Mouse (Mus musculus) left cerebral cortex, adult 8-10 months (tissue): ENCODE data around the gene Ak6. TPM values are rescaled to one million over a fixed set of nuclear protein-coding genes. Genes with fewer than 3 reads are reported as not detected.

Experiments used
- DNase-seq, 2 experiments: peaks; one replicate each; pipeline ENCODE4 v3.0.0; 2022; ENCODE audit warnings: low spot score in 2 of 2
- total RNA-seq, 4 experiments: library from RNA; stranded (reverse); gene quantifications; 2 replicates each; pipeline ENCODE4 v1.2.4; 2022

Ak6 gene
- 10 to 100 TPM; 71.1 to 90.0 (median 86.4) TPM for total RNA-seq

DNA sequence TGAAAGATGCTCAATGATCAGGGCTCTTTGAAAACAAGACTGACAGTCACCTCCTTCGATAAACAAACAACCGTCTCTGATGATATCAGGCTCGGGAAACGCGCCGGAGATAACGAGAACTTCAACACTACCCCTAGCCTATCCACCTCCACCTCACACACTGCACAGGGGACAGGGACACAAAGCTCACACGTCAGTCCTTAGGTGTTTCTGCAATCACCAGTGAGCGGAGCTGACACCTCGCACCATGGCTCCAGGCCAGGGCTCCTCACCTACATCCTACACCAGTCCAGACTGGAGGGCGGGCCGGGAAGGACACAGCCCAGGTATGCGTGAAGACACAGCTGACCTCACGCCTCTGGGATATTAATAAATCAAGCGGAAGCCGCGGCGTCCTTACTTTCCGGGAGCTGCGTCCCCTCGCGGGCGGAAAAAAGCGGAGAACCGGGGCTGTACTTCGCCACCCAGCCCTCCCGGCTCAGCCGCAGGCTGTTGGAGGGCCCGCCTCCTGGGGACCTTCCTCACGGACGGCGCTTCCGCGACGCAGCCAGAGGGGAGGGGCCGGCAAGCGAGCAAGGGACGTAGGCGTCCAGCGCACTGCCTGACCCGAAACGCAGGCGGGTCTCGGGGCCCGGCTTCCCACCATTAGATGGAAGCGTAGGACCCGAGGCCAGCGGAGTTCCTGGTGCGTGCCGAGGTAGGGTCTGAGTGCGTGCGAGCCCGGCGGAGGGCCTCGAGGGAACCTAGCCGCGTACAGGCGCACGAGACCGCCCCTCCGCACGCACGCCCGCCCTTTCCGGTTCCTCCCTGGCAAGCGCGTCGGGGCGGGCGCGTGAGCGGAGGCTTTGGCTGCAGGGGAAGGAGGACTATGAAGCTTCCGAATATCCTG is at the start of gene Ak6, which contains the start of gene Rad17:
Gene Ak6 (plus strand): TSS at position 430 of the 889 bp plus-strand sequence.
Gene Rad17 (minus strand): TSS at position 502 of the 889 bp plus-strand sequence.
- peak; percentile 88 to 97 for DNase-seq

DNA sequence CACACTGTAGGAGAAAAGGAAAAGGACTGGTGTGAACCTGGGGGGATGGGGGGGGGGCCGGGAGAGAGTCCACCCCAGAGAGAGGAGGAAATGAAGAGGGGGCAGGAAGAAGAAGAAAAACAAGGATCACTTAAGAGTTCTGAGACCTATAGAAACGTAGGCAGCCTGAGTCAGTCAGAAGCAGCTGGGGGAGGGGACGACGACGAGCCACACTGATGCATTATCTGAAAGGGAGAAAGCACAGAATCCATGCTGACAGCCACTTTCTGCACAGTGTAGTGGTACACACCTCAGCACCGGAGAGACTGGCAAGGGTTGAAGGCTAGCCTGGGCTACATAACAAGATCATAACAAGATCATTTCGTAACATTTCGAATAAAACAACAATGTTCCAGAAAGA is 49.7 kb upstream of the Ak6 start:
- DNase-seq, result no peak

DNA sequence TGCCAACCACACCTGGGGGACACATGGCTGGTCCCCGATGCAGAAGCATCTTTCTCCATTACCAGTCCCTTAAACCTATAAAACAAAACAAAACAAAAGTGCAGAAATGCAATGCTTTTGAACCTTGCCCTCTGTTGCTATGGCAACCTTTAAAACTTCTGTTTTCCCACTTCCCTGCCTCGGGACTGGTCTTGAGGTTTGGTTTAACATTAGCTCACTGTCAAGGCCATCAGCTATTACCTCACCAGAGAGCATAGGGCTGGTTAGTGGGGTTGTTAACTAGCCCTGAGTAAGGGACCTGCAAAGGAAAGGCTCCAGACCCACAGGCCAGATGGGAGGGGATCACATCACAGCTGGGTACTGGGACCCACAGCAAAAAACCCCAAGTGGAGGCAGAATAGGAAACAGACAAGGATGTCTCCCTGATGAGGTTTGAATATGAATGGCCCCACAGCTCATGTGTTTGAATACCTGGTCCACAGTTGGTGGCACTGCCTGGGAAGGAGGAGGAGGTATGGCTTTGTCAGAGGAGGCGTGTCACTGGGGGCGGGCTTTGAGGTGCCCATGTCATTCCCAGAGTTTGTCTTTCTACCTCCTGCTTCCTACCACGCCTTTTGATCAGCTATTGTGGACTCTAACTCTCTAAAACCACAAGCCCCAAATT is 48.4 kb upstream of the Ak6 start:
- no peak for DNase-seq

DNA sequence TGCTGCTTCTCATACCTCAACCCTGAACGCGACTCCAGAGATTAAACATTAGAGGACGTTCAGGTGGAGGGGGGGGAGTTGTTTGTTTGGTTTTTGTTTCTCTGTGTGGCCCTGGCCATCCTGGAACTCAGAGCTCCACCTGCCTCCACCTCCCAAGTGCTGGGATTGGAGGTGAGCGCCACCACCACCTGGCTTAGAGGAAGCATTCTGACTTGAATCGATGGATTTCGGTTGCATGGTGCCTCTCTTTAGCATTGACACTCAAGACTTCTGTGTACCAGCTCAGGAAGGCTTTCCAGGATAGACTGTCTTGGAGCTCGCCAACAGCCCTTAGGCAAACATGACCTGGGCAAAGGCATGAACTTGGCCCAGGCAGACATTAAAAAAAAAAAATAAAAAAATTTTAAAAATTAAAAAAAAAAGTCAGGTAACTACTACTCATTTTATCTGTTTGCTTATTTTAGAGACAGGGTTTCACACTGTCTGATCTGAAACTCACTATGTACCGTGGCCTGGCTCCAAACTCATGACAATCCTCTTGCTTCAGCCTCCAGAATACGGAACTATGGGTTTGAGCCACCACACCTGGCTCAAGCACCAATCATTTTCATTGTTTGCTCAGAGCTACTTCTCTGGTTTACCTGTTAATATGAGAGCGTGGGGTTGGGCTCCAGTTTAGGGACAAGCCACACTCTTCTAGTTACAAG is 47.6 kb upstream of the Ak6 start:
- no peak for DNase-seq

DNA sequence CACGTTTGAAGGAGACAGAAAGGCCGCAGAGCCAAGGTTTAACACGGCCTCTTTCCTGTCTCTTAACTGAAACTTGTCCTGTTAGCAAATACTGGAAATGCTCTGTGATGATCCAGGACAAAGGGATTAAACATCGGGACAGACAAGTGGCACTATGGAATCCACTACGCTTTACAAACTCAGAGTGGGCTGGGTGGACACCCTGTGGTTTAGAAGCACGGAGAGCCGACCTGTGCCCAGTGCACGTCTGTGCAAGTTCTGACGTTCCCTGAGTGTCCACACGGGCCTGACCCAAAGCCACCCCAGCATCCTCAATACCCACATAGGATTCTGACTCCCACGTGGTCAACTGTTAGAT is 47.1 kb upstream of the Ak6 start:
- DNase-seq, result no peak

DNA sequence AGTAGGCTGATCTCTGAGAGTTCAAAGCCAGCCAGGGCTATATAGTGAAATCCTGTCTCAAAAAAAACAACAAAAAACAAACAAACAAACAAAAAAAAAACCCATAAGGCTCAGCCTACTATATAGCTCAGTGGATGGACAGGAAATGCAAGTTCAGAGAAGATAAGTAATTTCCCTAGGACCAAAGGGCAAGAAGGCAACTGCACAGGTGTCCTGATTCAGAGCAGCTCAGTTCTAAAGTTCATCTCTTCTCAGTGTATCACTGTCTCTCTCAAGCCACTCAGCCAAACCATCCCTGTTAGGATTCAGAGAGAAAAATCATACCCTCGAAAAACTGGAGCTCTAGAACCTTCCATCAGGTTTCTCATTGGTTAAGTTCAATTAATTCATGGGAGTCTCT is 44.9 kb upstream of the Ak6 start:
- no peak for DNase-seq

DNA sequence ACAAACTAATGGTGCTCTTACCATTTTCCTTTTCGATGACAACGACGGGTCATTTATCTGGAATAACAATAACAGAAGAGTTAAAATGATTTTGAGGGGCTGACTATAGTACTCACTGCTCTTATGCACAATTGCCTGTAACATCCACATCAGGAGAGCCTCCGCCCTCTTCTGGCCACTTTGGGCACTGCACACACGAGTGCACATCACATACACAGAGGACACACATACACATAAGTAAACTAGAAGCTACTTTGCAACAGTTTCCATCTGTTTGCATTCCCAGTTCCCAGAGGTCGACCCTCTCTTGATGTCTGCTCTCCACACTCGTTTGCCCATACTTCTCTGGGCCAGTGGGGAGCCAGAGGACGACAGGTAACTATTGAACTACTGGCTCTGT is 43.0 kb upstream of the Ak6 start:
- DNase-seq, result no peak

DNA sequence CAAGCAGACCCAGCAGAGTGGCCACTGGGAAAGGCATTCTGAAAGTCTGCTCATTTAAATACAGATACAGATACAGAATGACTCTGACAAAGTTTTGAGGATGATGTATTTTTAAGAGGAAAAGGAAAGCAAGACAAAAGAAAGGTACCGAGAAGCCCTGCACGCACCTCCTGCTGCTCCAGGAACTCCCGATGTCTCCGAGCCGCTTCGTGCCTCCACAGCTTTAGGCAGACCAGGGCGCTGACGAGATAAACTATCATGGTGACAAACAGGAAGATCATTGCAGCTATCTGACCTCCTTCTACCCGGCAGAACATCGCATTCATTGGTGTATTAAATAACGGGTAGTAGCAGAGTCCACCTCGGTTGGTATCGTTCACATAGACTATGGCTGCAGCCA is 39.5 kb upstream of the Ak6 start:
- no peak for DNase-seq

DNA sequence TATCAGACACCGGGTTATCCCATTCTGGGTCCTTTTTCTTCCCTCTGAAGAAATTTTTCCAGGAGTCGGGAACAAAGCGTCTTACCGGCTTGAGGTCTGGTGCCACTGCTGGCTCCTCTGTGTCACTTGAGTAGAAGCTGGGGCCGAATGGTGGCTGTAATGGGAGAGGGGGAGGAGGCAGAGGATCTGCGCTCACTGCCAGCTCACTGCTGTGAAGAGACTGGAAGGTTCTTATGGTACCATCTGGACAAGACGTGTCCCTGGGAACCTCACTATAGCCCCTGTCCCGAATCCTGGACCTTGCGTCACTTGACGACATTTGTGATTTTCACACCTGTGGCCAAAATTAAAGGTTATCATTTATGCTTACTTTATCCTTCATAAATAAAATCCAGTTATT is 38.5 kb upstream of the Ak6 start:
- DNase-seq, result no peak

DNA sequence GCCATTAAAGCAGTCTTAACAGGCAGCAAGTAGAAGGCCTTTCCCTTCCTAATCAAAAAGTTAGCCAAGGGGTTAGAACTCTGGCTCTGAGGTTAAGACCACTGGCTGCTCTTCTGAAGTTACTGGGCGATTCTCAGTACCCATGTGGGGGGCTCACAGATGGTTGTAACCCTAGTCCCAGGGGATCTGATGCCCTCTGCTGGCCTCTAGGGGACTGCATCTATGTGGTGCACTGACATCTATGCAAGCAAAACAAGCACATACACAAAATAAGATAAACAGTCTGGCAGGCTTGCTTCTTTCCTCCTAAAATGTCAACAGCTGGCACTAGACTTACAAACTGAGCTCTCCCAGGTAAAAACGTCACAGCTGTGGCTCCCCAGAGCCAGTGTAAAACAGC is 37.9 kb upstream of the Ak6 start:
- DNase-seq, result no peak

DNA sequence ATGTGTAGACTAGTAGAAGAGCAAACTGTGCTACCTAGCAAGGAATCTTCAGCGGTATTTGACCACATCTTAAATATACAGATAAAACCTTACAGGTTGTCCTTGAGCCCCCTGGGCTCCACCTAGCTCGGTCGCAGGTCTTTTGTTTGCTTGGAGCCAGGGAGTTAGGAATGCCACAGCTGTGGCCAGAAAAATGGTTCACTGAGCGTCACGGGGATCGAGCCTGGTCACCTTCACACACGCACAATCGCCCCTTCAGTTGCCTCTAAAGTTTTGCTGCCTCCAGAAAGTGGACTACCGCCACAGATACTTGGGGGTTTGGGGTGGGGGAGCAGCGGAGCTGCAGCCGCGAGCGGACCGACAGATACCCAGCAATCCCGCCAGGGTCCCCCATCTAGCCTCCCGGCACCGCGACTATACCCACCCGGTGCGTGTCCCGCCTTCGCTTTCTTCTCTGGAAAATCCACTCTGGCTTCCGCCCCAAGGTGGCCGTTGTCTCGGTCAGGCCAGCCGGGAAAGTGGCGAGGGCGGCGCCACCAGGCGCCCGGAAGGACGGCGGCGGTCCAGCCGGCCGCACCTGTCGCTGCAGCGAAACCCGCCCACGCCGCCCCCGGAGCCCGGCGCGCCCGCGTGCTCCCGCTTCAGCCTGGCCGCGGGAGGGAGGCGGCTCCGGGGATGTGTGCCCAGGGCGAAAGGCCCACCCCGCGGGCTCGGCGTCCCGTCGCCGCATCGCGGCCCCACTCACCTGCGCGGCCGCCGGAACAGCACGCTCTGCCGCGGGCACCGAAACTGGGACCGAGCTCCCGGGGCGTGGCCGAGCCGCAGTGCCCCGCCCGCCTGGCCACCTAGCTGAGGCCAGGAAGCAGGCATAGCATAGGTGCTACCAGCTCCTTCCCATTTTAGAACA is 34.3 kb upstream of the Ak6 start, which contains the start of gene Marveld2:
Gene Marveld2 (minus strand): TSS at position 791 of the 907 bp plus-strand sequence.
- peak; percentile 8 to 30 for DNase-seq

DNA sequence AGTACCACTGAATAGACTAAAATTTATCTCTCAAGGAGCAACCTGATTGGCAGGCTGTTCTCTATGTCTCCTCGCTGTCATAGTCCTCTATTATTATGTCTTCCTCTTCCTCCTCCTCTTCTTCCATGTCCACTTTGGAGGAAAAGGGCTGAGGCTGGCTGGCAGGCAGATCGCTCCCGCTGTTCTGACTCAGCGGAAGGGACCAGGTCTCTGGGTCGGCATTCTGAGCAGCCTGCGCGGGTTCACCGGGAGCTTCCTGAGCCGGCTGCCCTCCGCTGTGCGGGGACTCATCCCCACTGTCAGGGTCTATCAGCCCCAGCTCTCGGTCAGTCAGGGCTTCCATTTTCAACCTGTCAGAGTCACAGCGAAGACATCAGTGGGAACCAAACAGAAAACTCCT is 33.2 kb upstream of the Ak6 start:
- no peak for DNase-seq

DNA sequence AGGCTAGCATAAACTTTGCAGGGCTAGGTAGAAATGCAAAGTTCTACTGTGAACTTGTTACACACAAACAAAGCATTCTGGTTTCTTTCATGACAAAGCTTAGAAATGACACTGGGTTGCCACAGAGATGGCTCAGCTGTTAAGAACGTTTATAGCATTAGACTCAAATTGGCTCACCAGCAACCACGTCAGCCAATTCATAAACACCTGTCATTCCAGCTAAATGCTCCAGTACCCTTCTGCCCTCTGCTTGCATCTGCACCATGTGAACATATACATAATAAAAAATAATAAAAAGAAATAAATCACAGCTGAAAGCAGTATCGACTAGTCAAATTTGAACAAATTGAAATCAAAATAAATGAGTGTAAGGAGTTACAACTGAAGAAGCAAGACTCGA is 28.5 kb upstream of the Ak6 start:
- no peak for DNase-seq

DNA sequence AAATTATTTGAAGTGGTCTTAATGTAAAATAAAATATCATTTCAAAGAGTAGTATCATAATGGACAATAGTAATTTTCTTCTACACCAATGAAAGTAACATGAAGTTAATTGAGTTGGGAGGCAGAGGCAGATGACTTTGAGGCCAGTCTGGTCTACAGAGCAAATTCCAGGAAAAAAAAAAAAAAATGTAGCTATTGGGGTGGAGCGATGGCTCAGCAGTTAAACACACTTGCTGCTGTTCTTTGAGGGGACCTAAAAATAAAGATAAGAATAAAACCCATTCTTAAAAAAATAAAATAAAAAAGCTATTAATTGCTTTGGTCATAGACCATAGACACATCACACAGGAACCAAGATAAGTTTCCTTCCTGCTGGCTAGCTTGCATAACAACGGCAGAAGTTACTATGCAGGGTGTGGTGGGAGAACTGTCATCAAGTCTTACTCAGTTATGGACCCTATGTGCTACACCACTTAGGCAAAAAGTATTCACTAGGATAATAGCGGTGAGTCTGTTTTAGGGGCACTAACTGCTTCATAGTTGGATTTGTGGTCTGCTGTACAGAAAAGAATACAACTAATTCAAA is 16.6 kb upstream of the Ak6 start:
- DNase-seq, result no peak

DNA sequence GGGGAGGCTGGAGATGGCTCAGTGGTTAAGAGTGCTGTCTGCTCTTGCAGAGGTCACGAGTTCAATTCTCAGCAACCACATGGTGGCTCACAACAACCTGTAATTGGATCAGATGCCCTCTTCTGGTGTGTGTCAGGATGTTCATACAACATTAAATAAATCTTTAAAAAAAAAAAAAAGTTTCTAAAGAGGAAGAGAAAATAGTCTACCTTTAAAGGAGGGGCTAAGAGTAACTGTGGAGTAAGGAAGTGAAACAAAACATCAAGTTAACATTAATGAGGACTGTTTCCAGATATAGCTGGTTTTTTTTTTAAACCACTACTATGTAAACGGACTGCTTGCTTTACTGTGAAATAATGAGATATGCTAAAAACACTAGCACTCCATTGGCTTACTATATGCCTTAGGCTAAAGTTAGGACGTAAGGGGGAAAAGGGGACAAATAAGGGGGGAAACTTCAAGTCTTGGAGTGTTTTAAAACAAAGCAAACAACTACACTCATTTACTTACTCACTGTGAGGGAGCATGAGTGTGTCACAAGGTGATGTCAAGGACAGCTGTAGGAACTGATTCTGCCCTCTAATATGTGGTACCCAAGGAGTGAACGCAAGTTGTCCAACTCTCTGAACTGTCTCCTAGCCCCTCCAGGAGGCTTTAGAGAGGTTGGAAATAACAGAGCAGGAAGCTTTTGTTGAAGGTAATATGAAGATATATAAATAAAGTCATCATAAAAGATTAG is 8.1 kb upstream of the Ak6 start:
- no peak for DNase-seq

DNA sequence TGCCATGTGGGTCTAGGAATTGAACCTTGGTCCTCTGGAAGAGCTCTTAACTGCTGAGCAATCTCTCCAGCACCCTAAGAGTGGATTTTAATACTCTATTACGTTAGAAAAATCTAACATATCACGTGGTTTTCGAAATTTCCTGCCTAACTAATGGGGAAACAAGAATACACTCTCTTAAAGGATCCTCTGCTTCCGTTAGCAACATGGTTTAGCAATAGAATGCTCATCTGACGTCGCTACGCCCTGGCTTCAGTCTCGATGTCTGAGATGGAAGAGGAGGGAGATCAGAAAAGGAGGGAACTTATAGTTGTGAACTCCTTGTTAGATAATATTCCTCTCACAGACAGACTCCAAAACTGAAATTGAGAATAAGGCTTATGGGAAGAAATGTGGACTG is 2.6 kb upstream of the Ak6 start:
- no peak for DNase-seq

DNA sequence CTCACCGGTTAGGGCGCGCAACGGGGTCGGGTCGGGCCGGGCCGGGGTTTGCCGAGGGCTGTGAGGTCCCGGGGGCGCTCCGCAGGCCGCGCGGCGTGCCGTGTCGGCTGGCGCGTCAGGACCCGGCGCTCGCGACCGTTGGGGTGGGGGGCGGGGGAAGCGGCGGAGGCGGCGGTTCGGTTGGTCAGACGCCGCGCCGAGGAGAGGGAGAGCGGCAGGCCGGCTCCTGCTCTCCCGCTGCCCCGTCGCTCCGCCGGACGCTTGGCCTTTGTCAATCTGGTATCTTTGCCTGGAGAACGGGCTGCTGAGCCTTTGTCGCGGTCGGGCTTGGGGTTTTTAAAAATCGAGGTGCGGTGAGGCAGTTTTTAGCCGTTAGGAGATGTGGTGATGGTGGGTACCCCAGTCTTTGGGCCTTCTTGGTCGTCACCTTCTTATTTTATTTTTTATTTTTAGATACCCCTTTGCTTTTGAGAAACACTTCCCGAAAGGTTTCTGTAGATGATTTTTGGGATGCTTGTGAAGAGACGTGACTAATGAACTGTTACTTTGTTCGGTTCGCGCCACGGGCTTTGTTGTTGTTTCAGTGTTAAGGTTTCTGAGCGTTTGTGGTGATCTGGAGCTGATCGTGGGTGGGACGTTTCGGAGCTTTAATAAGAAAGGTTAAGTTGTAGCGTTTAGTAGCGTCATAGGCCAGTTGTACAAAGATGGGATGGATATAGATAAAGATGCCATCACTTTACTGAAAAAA is 834 bp downstream of the Ak6 start, which contains the start of gene Taf9:
Gene Taf9 (plus strand): TSS at position 141 of the 748 bp plus-strand sequence.
- no peak for DNase-seq

DNA sequence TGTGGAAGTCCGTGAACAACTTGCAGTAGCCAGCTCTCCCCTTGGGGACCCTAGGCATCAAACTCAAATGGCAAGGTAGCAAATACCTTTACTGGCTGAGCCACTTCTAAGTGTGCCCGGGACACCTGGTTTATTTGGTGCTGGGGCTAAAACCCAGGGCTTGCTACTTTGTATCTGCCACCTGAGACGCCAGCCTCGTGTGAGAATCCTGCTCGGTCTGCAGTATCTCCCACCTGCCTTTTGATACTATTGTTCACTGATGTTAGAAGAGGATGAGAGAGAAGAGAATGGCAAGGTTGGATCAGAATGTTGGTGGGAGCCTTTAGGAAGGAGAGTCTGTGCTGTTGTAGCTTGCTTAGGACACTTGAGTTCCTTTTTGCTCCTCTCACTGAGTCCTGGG is 7.3 kb downstream of the Ak6 start:
- DNase-seq, result no peak

DNA sequence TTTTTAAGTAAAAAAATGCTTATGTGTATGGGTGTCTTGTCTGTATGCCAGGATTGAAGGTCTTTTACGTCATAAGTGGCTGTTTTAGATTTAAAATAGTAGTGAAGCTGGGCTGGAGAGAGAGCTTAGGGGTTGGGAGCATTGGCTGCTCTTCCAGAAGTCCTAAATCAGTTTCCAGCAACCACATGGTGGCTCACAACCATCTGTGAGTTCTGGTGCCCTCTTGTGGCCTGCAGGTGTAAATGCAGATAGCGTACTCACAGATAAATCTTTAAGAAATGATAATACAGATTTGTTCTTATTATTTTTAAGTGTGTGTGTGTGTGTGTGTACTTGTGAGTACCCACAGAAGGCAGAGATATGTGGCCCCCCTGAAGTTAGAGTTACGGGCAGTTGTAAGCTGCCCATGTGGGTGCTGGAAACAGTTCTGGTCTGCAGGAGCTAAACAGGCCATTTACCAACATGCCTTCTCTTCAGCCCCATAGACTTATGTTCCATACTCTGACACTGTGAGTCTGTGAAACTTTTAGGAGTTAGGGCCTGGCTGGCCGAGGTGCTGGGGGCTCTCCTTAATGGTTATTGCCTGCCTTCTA is 9.2 kb downstream of the Ak6 start:
- DNase-seq, result no peak
